Mouse (Mus musculus) adrenal gland, postnatal 14 days (tissue): Measurements from ENCODE around the gene Gal. TPM values are rescaled to one million over a fixed set of nuclear protein-coding genes. Genes with fewer than 3 reads are reported as not detected.

ENCODE experiments used
- DNase-seq: peaks from one replicate; pipeline ENCODE4 v3.0.0; 2021; ENCODE audit warnings: mixed read lengths
- total RNA-seq: library from RNA; stranded (reverse); gene quantifications from 2 replicates; pipeline ENCODE4 v1.2.3, GENCODE M21; 2021

The Gal gene
- total RNA-seq, 1 experiment from 2014 or later: 21.9 TPM

DNA sequence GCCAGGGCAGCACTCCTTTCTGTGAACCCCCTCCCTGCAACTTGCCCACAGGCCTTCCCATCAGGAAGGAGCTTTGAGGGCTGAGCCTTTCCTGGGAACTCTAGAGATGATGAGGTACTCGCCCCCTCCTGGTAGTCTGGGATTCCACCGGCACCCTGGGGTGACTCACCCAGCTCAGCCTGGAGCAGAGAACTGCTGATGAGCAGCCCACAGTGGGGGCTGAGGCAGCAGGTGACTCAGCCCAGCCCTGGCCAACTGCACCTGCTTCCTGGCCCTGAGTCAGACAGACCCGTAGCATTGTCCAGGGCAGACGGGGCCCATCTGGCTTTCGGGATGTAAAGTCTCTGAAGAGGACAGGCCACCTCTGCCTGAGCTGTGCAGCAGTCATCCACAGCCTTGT lies 4.9 kb upstream of the Gal start:
- DNase-seq: peak; percentile 67

DNA sequence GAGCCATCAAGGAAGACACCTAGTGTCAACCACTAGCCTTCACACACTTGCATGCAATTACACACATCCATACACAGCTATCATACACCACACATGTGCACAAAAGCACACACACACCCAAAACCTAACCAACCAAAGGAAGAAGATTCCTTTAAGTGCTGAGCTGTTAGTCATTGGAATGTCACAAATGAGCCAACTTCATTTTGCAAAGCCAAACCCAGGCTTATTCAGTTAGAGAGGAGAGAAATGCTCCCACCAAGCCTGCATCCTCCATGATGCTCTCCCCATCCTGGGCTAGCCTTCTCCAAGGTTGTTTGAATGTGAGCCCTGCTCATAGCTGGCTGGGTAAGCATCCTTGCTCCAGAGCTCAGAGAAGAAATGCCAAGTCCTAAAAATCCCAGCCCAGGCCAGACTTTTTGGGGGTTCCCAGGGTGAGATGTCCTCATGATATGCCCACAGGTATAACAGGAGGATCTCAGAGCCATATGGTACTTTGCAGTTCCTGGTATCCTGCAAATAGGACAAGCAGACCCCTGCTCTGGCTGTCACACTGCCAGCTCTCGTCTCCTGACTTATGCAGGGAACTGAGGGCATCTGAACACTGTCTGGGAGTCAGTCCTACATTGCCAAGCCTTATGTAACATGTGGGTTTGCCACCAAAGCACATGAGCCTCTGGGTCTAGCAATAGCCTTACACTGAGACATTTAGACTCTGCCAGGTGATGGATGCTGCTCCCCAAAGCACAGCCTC lies 8.6 kb downstream of the Gal start:
- no peak for DNase-seq

DNA sequence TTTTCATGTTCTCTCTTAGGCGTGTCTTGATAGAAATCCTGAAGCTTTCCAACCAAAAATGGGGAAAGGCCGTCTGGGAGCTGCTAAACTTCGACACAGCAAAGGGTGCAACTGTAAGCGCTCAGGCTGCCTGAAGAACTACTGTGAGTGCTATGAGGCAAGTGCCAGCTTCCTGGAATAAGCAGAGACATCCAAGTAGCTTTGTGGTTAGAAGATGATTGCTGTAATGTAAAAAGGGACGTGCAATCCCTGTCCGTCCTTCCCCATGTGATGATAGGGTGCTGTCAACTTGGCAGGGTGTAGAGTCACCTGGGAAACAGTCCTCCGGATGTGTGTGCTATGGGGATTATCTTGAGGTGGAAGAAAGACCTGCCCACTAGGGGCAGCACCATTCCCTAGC lies 10.3 kb downstream of the Gal start:
- DNase-seq: no peak

DNA sequence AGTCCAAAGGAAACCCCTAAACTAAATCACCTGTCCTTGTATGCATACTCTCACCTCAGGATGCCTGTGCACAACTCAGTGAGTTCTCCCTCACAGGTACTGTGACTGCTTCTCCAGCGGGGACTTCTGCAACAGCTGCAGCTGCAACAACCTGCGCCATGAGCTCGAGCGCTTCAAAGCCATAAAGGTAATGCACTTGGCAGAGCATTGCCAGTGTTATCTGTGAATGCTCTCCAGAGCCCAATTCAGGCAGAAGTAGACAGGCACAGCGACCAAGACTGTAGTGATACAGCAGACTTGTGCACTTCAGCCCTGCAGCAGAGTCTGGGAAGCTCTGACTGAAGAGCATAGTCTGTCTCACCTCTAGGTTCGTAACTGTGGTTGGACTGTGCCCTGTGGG lies 12.0 kb downstream of the Gal start:
- no peak for DNase-seq

DNA sequence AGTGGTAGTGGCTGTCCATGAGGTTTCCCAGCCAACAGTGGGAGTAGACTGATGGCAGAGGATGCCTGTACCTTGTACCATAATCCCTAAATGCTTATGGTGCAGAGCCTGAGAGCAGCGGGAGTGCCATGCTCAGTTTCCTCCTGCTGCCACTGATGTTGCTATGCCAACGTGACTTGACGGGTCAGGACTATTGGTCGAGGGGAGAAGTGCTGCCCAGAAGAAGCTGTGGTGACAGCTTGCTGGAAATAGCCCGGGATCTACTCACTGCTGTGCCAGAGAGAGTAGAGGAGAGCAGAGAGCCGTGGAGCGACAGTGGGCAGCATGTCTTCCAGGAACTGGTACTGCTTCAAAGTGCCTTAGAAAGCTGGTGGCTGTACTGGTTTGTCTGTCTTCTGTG lies 12.4 kb downstream of the Gal start:
- no peak for DNase-seq

DNA sequence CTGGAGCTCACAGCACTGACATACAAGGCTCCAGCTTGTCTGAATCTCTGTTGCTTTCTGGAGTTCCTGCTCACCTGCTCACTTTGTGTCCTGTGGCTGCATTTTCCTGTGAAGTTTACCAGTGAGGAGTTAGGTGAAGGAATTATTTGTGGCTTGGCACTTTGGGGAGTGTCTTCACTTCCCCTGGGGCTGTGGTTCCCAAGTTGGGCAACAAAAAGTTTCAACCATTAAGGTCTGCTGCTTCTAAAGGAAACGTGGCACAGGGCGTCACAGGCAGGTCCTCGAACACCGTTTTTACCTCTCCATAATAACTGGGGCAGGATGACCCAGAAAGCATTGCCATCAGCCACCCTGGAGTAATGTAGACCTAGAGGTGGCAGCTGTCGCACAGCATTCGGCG lies 12.8 kb downstream of the Gal start:
- no peak for DNase-seq

DNA sequence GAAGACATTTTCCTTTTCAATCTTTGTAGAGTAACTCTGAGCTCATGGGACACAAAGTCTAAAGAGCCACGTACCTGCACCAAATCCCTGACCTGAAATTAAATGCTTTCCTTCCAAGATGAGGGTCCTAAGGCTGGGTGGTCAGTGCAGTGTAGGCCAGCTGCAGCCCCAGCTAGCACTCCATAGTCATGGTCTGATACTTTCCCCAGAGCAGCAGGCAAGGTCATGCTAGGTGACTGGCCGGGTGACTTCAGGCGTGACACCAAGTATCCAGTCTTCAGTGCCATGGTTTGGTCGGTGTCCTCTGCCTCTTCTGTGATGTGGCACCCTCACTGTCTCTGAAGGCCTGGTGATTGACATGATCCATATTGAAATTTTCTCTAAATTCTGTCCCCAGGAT lies 14.3 kb downstream of the Gal start:
- DNase-seq: no peak

DNA sequence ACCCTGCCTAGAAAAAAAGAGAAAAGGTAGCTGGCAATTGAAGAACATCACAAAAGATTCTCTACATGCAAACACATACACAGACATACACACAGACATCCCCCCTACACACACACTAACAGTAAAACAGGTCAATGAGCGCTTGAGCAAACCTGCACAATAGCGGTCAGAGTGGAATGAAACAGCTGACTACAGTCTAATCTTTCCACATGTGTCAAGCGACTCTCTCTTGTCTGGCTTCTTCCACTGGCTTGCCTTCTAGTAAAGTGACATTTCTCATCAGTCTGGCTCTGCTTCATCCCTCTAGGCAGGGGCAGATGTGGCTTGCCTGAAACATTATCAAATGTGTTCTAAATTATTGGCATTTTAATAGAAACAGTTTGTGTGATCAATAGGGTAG lies 20.1 kb downstream of the Gal start:
- no peak for DNase-seq

DNA sequence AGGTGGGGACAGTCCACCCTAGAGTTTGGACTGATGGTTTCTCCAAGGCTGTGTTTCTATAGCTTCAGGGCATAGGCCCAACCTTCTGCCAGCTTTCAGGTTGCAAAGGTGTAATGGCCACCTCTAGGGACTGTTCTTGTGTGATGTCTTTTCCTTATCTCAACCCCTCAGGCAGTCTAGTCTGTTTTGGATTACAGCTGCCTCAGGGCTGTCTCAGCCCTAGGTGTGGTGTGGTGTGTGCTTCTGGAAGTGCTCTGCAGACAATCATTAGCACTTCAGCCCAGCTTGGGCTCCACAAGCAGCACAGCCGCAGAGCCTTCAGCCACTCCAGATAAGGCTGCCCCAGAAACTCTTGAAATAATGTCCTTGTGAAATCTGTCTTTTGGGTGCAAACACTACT lies 22.0 kb downstream of the Gal start:
- no peak for DNase-seq

DNA sequence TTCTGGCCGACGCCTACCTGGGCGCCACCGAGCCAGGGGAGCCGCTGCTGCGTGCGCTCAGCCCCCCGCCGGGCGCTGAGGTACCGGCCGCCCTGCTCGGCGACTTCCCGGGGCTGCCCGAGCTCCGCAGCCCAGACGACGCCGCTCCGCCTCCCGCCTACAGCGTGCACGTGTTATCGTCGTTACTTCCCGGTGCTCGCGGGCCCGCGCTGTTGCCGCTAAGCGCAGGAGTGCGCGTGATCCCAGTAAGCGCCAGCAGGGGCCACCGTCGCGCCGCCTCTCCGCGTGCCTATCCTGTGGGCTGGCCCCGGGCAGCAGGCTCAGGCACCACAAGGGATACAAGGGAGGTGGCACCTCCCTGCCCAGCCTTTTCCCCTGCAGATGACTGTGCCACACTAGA lies 25.3 kb downstream of the Gal start:
- peak; percentile 95 for DNase-seq

DNA sequence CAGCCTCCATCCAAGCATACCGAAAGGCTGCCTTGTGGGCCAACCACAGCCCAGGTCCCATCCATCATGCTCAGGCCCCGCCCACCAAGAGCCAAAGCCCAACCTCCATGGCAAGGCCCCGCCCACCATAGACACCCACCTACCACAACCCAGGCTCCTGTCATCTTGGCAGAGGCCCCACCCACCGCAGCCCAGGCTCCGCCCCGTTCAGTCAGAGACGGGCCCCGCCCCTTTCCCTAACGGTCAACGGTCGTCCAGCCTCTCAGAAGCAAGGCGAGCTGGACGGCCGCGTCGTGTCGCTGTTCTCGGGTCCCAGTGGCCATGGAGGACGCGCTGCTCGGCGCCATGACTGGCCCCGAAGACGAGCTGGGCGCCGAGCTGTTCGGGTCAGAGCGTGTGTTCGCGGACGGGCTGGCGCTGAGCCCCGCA lies 25.7 kb downstream of the Gal start, which contains the start of gene Tesmin:
Gene Tesmin, plus strand, starts transcription at position 229 of the 429 bp plus-strand sequence.
- peak; percentile 98 for DNase-seq

DNA sequence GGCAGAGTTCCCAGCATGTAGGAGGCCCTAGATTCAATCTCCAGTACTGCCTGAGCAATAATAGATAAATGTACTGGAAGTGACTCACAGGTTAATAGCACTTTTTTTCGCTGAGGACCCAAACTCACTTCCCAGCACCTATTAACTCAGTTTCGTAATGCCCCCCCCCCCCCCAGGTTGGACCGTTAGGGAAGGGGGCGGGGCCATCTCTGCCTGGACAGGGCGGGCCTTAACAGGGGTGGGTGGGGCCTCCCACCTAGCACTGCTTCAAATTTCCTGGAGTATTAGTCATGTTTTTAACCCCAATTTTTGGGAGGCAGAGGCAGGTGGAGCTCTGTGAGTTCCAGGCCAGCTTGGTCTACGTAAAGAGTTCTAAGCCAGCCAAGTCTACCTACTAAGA lies 26.3 kb downstream of the Gal start:
- peak; percentile 45 for DNase-seq

DNA sequence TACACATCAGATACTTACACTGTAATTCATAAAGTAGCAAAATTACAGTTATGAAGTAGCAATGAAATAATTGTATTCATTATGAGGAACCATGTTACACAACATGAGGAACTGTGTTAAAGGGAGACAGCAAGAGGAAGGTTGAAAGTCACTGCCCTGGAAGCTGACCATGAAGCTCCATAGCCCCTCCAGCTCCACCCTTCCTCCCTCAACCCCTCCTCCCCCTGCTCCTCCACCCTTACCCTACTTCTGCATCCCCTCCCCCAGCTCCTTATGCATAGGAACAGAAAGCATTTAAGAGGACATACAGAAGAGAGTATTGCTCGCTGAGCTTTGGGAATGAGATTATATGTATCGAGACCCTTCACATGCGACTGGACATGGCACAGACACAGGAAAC lies 35.7 kb downstream of the Gal start:
- no peak for DNase-seq

DNA sequence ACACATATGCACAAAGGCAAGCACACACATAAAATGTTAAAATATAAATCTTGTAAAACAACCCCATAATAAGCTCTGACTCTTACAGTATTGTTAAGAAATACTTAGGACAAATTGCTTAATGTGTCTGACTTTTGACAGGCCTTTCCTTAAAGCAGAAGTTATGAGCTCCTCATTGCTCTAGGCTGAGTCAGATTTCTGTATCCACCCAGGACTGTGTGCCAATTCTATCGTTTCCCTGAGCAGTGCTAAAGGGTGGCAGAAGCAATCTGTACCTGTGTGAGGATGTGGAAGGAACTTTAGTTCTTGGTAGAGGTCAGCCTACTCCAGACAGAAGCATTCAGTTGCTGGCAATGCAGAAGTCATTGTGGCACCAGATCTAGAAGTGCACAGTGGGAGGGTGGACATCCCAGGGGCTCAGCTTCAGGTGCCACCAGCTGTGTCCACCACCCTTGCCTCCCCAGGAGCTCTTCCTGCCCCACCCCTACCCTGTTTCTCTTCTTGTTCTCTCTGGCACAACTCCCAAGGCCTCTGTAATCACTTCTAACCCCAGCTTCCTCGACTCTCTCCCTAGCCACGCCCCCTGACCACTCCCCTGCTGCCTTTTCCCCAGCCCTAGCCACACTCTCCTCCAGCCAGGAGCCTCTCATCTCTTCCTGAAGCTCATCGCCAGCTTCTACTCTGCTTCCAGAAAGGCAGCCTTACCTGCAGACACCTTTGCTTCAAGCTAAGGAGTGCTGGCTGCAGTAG lies 37.2 kb downstream of the Gal start:
- peak; percentile 74 for DNase-seq

DNA sequence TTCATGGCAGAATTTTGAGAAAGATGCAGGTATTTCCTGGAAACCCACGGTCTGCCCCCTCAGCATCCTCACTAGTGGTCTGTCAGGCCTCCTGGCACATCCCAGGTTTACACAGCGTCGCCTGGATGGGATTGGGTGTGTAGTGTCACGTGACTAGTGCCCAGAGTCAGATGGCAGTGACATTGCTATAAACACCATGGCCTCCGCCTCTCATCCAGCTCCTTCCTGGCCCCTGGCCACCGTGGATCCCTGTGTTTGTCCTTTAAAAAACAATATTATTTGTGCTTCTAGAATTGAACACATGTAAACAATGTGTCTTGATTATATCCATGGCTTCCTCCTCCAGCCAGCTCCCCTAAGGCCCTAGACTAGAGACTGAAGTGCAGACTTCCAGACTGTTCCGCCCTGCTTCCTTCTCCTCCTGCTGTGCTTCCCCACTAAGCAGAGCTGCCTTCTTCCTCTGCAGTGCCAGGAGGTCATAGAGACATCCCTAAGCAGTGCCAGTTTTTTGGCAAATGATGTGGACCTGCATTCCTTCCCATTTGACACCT lies 38.3 kb downstream of the Gal start:
- no peak for DNase-seq

DNA sequence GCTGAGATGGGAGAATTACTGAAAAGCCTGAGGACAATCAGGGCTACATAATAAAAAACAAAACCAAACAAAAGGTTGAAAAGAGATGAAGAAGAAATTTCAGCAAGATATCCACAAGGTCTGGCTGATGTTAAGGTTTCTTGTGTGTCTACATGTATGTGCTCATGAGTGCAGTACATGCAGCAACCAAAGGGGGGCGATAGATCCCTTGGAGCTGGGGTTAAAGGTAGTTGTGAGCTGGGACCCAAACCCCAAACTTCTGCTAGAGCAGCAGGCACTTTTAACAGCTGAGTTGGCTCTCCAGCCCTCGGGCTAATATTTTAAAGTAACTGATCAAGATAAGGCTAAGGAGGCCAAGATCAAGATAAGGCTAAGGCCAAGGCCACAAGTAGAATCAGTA lies 40.3 kb downstream of the Gal start:
- peak; percentile 54 for DNase-seq

DNA sequence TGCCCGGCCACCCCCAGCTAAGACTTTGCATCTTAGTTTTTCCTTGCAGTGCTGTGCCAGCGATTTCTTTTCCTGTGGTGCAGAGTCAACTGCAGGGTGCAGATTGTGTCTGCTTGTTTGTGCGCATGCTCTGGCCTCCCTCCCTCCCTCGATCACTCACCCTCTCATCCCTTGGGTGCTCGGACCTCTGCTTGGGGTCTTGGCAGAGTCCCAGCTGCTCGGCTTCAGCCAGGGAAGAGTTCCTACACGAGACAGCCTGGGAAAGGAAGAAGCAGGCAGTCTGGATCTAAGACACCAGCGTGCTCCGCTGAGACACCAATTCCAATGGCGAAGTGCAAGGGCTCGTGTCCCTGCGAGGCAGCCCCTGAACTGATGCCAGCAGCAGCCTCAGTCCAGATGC lies 41.0 kb downstream of the Gal start:
- DNase-seq: peak; percentile 40

DNA sequence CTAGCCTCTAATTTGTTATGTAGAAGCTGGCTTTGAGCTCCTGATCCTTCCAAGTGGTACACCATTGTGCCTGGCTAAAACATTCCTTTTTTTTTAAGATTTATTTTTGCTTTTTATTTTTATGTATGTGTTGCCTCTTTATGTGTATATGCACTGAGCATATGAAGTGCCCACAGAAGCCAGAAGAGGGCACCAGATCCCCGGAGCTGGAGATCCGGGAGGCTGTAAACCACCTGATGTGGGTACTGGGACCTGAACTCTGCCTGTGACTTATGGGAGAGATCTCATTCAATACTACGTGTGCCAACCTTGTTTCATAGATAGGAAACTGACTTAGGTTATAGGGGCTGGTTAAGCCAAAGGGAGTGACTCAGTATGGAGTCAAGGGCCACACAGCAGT lies 46.1 kb downstream of the Gal start:
- no peak for DNase-seq

DNA sequence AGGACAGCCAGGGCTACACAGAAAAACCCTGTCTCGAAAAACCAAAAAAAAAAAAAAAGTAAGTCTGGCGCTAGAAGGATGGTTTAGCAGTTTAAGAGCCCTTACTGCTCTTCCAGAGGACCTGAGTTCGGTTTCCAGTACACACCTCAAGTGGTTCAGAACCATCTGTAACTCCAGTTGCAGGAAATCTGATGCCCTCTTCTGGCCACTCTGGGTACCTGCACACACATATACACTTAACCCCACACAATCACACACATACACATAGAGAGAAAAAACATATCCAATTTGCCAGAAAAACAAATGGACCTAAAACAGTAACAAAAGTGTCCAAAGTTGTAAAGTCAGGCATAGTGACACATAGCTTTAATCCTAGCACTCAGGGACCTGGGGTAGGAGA lies 49.3 kb downstream of the Gal start:
- no peak for DNase-seq

DNA sequence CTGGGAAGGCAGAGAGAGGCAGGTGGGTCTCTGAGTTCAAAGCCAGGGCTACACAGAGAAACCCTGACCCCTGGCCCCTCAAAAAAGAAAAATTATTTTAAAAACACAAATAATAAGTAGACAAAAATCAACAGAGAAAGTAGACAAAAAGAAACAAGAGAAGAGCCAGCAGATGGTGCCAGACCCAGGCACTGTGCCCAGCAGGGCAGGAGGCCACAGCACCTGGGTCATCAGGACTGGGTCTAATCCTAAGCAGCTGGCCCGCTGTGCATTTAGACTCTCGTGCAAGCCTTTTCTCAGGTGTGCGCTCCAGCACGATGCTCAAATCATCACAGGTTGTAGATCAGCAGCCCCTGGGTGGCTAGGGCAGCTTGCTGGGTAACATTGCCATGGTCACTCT lies 50.8 kb downstream of the Gal start:
- no peak for DNase-seq
